Mouse (Mus musculus) spleen, adult 2 months (tissue): Measurements from ENCODE around the gene Rpf1.

Source experiments
- CTCF ChIP-seq: fragments of 200-500 bp; IDR thresholded peaks from 2 replicates; pipeline ENCODE4 v1.5.1; 2011; ENCODE audit warnings: mild to moderate bottlenecking, inconsistent platforms; ENCODE audit not compliant: insufficient read depth, insufficient read length, insufficient replicate concordance; ENCODE audit errors: extremely low read depth
- POLR2A ChIP-seq: fragments of 200-500 bp; IDR thresholded peaks from 2 replicates; pipeline ENCODE4 v1.6.1; 2011; ENCODE audit warnings: low read depth, low read length, inconsistent platforms

DNA sequence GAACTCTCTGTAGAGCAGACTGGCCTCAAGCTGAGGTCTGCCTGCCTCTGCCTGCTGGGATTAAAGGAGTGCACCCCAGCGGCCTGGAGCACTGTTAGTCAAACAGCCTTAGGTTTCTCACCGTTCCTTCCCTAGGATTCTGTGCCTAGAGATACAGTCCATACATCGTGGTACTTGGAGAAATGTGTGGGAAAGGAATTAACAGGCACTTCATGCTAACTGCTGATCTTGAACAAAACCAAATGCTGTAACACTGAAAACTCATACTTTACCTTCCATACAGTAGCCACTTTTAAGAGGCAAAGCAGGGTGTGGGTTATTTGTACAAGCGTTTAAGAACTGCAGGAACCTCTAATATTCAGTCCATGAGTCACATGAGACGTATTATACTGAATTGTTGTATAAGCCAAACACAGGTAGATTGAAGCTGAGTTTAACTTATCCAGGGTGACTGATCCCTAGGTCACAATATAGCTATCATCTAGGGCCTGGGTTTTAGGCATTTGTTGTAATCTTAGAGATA lies 19.6 kb downstream of the Rpf1 start:
- no peak for TF ChIP-seq POLR2A
- no peak for TF ChIP-seq CTCF
